Mouse (Mus musculus): Measurements from ENCODE around the gene Vps16.

Gene Vps16

DNA sequence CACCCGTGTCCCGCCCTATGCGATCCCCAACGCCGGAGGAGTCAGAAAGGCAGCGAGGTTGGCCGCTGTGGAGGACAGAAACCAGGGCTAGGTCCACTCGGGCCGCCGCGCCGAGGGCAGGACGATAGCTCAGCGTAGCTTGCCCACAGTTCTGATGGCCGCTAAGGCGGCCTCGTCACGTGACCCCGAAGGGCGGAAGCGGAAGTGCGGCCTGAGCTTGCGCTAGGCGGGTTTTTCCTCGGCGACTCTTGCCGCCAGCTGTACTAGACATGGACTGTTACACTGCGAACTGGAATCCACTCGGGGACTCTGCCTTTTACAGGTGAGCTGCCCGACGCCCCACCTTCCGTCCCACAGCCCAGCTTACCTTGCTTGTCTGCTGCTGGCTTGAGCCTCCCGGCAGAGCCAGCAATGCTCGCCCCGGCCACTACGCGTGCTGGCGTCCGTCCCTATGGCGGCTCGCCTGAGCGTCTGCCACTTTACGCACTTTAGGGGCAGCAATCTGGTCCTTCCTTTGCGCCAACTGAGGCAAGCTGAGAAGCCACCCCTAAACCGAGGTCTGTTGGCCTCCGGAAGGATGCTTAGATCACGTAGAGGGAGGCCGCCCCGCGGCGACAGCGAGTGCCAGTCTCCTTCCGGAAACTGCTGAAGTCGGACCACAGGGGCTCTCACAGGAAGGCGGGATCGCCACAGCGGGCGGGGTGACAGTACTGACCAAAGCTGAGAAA lies at the start of gene Vps16, which contains the start of gene Pced1a:
Gene Vps16 (plus strand): TSS at position 214 of the 728 bp plus-strand sequence.
Gene Pced1a (minus strand): TSS at position 576 of the 728 bp plus-strand sequence.
- peak; percentile 80 for DNase-seq (ENCODE audit: extremely low read depth, low read depth)

DNA sequence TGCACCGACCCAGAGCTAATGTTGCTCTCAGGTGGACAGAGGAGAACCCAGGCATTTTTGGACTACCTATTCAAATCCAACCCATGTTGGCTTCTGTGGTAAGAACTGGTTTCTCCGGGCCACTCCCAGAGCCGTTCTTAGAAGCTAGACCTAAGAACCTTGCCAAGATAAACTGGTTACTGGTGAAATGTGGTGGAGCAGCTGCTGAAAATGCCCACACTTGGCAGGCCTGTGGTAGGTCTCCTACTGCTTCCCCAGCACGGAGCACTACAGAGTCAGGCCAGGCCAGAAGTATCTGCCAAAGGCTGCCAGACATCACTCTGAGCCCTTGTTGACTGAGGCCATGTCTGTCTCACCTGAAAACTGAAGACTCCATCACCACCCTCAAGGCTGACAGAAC lies 49.2 kb upstream of the Vps16 start:
- no peak for DNase-seq (ENCODE audit: extremely low read depth, low read depth)

DNA sequence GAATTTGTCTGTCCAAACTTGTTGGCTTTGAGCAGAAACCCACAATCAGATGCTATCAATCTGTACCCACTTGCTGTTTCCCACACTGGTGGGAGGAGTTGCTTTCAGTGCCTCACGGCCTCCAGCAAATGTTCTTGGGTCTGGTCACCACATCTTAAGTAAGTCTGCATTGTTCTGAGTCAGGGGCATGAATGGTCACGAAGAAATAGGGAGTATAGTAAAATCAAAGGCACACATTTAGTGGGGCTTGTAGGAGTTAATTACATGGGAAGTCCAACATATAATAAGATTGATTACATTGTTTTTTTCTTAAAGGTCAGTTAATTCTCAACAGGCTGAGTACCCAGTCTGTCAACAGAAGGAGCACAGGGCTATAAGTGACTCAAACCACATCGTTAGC lies 40.9 kb upstream of the Vps16 start:
- DNase-seq (ENCODE audit: extremely low read depth, low read depth) = no peak

DNA sequence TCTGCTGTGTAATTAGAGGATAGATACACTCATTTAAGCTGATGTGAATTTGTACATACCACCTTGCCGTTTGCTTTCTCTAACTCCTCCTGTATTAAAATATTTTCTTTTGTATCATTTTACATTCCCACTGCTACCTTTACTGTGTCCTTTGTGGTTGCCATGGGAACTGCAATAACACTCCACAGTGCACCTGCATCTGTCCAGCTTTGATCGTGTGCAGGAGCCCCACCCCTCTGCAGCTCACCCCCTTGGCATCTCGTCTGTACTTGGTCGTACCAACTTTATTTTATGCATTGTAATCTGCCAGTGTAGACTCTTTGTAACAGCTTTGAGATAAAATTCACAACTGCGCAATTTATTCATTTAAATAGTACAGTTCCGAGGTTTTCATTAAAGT lies 40.2 kb upstream of the Vps16 start:
- no peak for DNase-seq (ENCODE audit: extremely low read depth, low read depth)

DNA sequence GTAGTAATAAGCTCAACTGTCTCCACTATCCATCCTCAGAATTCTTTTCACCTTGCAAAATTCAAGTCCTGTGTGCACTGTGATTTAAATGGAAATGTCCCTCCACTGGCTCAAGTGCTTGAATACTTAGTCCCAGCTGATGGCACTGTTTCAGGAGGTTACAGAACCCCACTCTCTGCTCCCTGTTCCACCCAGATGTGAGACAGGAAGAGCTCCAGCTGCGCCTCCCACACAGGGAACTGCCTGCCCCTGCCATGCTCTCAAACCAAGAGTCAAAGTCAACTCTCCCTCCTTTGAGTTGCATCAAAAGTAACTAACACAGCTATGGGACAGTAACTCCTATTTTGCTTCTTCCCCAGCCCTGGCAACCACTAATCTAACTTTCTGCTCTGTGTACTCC lies 37.9 kb upstream of the Vps16 start:
- DNase-seq (ENCODE audit: extremely low read depth, low read depth) = no peak

DNA sequence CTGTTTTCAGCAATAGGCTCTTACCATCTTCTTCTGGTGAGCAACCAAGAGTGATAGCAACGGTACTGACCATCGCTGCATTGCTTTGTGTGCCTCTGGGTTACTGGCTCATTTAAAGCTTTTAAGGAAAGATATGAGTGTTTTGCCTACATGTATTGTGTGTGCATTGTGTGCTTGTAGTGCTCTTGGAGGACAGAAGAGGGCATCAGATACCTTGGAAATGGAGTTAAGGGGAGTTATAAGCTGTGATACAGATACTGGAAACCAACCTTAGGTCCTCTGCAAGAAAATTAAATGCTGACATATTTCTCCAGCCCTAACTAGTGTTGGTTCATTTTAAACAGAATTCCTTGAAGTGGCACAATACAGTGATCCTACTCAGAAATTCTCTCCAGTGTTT lies 35.3 kb upstream of the Vps16 start:
- DNase-seq (ENCODE audit: extremely low read depth, low read depth) = peak; percentile 37

DNA sequence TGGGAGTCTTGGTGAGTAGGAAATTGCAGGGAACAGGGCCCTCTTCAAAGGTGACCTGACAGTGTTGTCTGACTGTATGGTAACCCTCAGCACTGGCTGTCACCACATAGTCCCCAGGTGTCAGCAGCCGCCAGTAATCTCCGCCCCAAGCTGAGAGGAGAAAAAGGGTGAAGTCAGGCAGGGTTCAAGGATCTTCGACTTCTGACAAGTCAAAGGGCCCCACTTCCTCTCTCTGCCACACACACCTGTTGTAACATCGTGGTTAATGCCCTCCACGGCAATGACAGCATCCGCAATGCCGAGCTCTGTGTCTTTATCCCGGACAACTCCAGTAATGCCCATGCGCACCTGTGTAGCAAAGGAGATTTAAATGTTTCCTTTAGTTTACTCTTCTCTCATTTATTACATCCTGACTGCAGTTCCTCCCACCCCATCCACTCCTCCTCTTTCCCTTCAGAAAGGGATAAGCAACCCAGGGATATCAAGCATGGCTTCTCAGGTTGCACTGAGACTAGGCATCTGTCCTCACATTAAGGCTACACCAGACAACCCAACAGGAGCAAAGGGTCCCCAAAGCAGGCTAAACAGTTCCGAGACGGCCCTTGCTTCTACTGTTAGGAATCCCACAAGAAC lies 33.0 kb upstream of the Vps16 start:
- no peak for DNase-seq (ENCODE audit: extremely low read depth, low read depth)

DNA sequence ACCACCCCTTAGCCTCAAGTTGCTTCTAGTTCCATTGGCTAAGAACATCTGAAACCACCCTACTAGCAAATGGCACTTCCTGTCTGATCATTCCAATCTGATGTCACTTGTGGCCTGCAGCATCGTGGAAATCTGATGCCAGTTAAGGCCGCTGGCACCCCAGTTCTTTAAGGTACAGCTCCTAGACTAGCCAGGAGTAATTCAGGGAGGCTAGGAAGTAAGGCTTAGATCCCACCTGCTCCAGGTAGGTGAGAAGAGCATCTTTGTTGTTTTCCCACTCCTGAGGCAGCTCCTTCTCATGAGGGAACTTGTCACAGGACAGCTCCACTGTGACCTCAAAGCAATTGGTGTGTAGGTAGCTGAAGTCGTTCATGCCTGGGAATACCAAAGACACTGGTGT lies 31.3 kb upstream of the Vps16 start:
- DNase-seq (ENCODE audit: extremely low read depth, low read depth) = no peak

DNA sequence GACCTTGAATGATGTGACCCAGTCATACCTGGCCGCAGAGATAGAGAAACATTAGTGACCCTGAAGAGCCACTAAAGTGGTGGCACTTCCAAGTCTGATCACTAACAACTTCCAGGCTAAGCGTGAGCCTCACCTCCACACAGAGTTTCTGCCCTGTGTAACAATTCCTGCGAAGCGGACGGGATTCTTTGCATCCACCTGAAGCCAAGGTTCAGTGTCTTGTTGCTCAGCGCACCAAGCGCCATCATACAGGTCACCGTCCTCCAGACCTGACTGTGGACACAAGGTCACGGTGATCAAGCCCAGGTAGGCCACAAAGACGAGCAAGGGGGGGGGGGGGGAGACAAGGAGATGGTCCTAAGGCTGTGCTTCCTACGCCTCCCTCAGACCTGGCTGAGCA lies 28.4 kb upstream of the Vps16 start:
- DNase-seq (ENCODE audit: extremely low read depth, low read depth) = no peak

DNA sequence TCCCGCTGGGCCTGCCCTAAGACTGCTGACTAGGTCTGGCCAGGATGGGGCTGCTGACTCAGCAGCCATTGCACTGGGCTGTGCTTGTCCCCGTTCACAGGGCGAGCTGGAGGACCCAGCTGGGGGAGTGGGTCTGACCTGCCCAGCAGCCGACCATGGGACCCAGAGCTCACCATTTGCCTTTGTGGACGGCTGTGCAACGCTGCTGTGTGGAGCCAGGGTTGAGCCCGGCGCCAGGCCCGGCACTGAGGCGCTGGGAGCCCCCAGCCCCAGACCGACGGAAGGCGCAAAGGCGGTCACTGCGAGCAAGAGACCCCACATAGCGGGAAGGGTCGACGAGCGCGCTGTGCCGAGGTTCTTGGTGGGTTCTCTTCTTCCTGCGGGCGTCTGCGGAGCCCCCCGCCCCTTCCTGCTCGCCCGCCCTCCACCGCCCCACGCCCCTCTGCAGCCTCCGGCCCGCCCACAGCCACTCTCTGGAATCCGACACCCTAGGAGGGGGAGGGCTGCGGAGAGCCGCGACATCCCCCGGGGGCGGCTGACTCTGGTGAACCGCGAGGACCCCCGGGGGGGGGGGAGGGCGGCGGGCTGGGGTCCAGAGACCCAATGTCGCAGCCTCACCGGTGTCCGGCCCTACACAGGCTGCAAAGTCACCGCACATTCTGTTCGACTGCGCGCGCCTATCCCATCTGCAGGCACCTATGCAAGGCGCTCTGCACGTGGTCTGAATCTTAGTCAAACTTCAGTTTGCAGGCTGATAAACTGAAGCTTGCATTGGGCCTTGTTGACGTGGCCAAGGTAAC lies 26.8 kb upstream of the Vps16 start, which contains the start of gene Cpxm1:
Gene Cpxm1 (minus strand): TSS at position 389 of the 800 bp plus-strand sequence.
- DNase-seq (ENCODE audit: extremely low read depth, low read depth) = no peak

DNA sequence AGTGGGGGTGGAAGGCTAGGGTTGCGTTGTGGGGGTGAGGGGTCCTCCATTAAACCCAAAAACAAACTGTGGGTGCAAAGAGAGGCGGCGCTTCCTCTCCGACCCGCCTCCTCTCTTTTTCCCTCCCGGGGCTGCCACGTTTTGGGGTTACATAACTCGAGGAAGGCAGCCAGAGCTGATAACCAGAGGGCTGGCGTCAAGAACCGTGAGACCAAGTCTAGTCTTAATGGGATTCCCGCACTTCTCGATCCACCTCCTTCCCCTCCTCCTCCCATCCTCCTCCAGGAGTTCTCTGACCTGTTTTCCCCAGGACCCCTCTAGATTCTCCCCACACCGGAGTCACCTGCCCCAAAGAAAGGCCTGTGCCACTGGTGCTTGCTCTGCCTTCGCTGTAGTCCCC lies 26.0 kb upstream of the Vps16 start:
- DNase-seq (ENCODE audit: extremely low read depth, low read depth) = peak; percentile 31

DNA sequence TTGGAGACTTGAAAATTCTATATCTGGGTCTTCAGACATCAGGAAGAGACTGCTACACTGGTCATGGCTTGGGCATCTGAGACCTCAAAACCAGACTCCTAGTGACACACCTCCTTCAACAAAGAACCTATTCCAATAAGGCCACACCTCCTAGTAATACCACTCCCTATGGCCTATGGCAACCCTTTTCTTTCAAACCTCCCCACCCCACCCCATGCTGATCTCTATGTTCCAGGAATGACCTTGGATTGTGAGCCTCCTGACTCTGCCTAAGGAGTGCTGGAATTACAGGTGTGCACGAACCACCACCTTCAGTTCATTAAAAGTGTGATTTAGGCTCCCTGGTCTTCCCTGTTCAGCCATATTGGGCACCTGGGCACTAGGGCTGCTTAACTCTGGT lies 24.1 kb upstream of the Vps16 start:
- DNase-seq (ENCODE audit: extremely low read depth, low read depth) = no peak

DNA sequence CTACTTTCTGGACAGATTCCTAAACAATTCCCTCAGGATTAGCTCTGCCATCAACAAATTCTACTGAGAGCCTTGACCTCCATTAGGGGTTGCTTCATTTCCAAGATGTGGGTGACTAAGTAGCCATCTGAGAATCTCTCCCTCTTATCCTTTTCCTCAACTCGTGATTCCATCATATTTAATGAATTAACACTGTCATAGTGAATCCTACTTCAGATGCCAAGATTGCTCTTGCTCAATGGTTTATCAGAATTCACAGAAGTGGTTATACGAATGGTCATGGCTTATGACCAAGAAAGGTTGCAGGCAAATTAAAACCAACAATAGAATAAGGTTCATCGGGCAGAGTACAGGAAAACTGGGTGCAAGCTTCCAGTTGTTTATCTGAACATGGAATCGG lies 22.2 kb upstream of the Vps16 start:
- no peak for DNase-seq (ENCODE audit: extremely low read depth, low read depth)

DNA sequence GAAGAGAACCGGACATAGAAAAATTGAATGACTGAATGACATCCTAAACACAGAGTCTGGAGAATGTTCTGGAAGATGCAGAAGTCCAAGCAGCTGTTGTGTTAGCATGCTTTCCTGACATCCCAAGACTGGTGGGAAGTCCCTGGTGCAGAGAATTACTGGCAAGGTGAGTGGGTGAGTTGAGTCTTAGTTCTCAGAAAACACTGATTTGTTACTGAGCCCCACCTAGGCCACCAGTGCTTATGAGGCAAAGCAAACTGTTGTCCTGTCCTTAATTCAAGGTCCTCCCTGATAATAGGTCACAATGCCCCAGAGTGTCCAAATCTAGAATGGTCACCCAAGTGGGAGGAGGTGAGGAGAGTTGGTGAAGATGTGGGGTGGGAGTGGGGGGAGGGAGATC lies 19.2 kb upstream of the Vps16 start, which contains the start of the genes Gm28372 and 1700020A23Rik:
Gene Gm28372 (plus strand): TSS at position 301 of the 400 bp plus-strand sequence.
Gene 1700020A23Rik (plus strand): TSS at position 321 of the 400 bp plus-strand sequence.
- no peak for DNase-seq (ENCODE audit: extremely low read depth, low read depth)

DNA sequence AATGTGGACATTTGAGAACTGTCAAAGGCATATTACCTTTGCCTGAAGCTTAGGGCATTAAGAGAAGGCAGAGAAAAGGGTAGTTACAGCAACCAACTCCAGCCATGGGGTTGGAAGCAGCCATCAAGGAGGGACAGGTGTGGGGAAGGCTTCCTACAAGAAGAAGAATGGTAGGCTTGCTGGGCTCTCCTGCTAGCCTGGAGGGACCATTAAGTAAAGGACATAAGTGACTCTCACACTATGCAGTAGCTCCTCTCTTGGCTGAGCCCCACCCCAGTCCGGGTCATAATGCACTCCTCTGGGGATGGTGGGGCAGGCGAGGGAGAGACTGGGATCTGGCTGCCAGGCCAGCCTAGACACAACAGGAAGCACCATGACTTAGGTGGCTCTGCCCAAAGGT lies 18.0 kb upstream of the Vps16 start, which contains the start of gene Tmem239:
Gene Tmem239 (plus strand): TSS at position 301 of the 400 bp plus-strand sequence.
- DNase-seq (ENCODE audit: extremely low read depth, low read depth) = no peak

DNA sequence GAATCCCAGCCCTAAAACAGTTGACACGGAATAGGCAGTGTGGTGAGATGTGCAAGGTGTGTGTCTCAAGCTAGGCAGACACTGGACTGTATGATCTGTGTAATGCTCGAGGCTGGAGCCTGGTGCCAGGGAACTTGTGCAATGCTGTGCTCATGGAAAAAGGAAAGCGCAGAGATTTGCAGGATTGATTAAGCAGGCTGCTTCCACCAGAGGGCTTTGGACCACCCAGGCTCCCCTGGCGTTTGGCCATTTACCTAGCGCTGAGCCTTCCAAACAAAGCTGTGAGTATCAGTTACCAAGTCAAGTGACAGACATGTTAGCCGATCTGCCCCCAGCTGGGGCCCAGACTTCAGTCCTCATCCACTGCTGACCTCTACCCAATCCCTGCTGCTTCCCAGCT lies 15.9 kb upstream of the Vps16 start:
- no peak for DNase-seq (ENCODE audit: extremely low read depth, low read depth)

DNA sequence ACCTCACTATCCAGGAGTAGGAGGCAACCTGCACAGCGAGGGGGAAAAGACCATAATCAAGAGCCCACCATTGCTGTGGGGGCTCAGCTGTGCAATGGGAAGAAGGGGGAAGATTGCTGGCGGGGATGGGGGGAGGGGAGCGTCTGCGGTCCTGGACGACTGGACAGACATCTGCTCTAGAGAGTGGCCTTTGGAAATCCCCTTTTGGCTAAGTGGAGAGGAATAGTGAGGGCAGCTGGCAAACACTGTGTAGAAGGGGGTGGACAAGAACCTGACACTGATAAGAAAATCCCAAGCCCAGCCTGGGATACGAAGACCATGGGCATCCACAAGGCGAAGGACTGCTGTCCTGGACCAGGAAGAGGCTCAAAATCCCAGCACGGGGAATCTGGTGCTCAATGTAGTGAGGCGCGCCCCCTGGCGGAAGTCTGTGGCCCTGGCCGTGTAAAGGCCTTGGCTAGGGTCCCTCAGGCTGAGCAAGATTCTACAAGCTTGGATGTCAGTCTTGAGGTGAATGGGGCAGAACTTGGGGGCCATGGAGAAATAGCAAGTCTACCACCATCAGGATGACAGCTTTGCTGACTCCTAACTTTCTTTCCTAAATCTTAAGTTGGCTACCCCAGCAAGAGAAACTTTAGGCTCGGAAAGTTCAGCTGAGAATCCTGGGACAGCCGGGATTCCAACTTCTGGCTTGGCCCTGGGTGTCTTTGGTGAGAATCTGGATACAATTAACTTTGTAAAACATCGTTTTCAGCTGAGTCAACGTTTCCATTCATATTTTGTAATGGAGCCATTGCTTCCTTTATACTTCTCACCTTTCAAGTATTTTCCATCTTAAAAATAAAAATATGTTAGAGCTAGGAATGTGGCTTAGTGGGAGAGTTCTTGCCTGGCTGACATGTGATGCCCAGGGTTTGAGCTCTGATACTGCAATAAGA lies 12.3 kb upstream of the Vps16 start:
- peak; percentile 30 for DNase-seq (ENCODE audit: extremely low read depth, low read depth)

DNA sequence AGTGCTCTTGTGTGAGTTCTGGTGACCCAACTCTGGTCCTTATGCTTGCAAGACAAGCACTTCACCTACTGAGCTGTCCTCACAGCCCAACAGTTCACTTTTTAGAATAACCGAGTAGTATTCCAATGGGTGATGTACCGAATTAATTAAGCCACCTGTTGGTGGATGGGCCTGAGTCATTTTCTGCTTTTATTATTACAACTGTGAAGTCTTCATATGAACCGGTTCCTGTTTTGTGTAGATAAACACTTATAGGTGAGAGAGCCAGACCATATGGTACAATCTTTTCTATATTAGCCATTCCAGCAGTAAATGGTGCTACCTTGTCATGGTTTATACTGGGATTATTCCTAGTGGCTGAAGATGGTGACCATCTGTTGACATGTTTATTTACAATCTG lies 11.4 kb upstream of the Vps16 start:
- no peak for DNase-seq (ENCODE audit: extremely low read depth, low read depth)

DNA sequence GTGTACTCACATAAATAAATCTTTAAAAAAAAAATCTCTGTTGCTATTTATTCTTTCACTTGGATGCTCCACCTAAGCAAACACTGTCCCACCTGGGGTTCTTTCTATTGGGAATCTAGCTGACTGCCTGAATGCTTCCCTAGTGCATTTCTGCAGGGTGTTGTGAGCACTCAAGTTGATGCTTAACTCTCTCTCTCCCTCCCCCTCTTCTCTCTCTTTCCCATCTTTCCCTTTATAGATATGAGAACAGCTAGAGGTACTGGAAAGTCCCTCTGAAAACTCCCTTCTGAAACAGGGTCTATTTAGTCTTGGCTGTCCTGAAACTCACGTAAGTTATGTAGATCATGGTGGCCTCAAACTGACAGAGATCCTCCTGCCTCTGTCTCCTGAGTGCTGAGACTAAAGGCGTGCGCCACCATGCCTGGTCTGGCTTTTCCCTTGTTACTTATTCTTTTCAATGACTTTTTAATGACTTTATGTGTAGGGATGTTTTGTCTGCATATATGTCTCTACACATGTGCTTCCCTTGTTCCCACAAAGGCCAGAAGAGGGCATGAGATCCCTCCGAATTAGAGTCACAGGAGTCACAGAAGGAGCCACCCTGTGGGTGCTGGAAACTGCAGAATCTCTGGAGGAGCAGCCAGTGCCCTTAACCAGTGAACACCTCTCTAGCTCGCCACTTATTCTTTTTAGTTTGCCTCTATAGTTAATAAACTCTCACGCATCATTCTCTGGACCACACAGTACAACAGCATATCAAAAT lies 9.9 kb upstream of the Vps16 start:
- DNase-seq (ENCODE audit: extremely low read depth, low read depth) = no peak
